Mouse (Mus musculus): ENCODE results near the gene Ccdc14. TPM values are rescaled to one million over a fixed set of nuclear protein-coding genes. Genes with fewer than 3 reads are reported as not detected.
A peak's percentile ranks its signal among the peaks of the same experiment; 100 is the strongest.

Gene Ccdc14
- total and polyA plus RNA-seq, 3 experiments = 6.5 to 8.2 TPM; not detected in 1

DNA sequence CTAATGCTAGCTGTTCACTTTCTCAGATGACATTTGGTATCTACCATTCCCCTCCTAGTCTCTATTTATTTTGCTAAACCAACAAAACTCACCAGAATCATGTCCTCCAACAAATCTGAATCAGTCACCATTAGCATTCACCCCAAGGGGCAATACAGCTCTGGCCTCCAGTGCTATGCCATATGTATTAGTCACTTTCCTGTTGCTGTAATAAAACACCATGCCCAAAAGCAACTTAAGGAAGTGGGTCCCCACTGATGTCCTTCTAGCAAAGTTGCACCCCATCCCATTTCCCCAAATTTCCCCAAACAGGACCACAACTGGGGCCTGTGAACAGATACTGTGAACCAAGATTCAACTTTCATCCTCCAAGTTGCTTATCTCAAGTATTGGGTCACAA lies 8.6 kb upstream of the Ccdc14 start:
- Histone ChIP-seq H3K27ac (ENCODE audit: control insufficient read depth, low read depth, low read length) (no peak overlapping the region), H3K27me3 (ENCODE audit: control insufficient read depth in 1 of 2, insufficient read depth in 2 of 2, low read length in 2 of 2) (no peaks in the 10 kb centered on the region), H3K9ac (ENCODE audit: control insufficient read depth, low read depth, low read length, poor library complexity, severe bottlenecking) (no peak overlapping the region), H3K4me3 (ENCODE audit: control insufficient read depth in 1 of 2, insufficient read depth in 1 of 2, low read depth in 2 of 2, low read length in 2 of 2) (no peak overlapping the region), H3K4me1 (ENCODE audit: control insufficient read depth in 1 of 2, insufficient read depth in 2 of 2, low read length in 2 of 2) (no peaks in the 10 kb centered on the region), H3K79me2 (ENCODE audit: control insufficient read depth, insufficient read depth, low read length, poor library complexity) (no peaks in the 10 kb centered on the region), H3K9me3 (replicated peaks; ENCODE audit: insufficient read depth, low read length) (no peaks in the 10 kb centered on the region), H3K36me3 (ENCODE audit: control insufficient read depth in 1 of 2, insufficient read depth in 2 of 2, low read length in 2 of 2) (no peaks in the 10 kb centered on the region)
- TF ChIP-seq TBP (IDR thresholded peaks at IDR 0.05; ENCODE audit: low read depth, low read length) (no peak), ELF1 (IDR thresholded peaks at IDR 0.05; ENCODE audit: low read depth, low read length) (no peak), NELFE (IDR thresholded peaks at IDR 0.05; ENCODE audit: low read depth, low read length) (no peak), ZNF384 (IDR thresholded peaks at IDR 0.05; ENCODE audit: low read depth, low read length) (no peak), USF2 (IDR thresholded peaks at IDR 0.05; ENCODE audit: borderline replicate concordance in 1 of 2, insufficient read depth in 1 of 2, low read depth in 1 of 2, low read length in 2 of 2) (no peak), POLR2AphosphoS2 (IDR thresholded peaks at IDR 0.05; ENCODE audit: low read length) (no peak), MAX (IDR thresholded peaks at IDR 0.05; ENCODE audit: low read length) (no peak), MYC (IDR thresholded peaks at IDR 0.05; ENCODE audit: low read depth, low read length) (no peak), POLR2A (IDR thresholded peaks at IDR 0.05; ENCODE audit: control insufficient read depth in 1 of 2, insufficient read depth in 1 of 2, low read depth in 1 of 2, low read length in 2 of 2, poor library complexity in 1 of 2) (no peak)
- DNase-seq (ENCODE audit: low read depth, low spot score) = no peak

- no peak for DNase-seq (ENCODE audit: low read depth, low spot score)
- H3K27me3 ChIP-seq (ENCODE audit: control insufficient read depth in 1 of 2, insufficient read depth in 2 of 2, low read length in 2 of 2) = no peaks in the 10 kb centered on the region
- H3K4me3 ChIP-seq (ENCODE audit: control insufficient read depth in 1 of 2, insufficient read depth in 1 of 2, low read depth in 2 of 2, low read length in 2 of 2) = peak overlapping the region in 1 of 2 experiments; percentile 37; a peak in 1 of 4 replicates
- H3K9ac ChIP-seq (ENCODE audit: control insufficient read depth, low read depth, low read length, poor library complexity, severe bottlenecking) = no peak overlapping the region
- H3K4me1 ChIP-seq (ENCODE audit: control insufficient read depth in 1 of 2, insufficient read depth in 2 of 2, low read length in 2 of 2) = peaks cover 4 to 9% of the 10 kb centered on the region in 2 experiments
- H3K9me3 ChIP-seq (replicated peaks; ENCODE audit: insufficient read depth, low read length) = no peaks in the 10 kb centered on the region
- H3K79me2 ChIP-seq (ENCODE audit: control insufficient read depth, insufficient read depth, low read length, poor library complexity) = peaks cover 4% of the 10 kb centered on the region
- H3K36me3 ChIP-seq (ENCODE audit: control insufficient read depth in 1 of 2, insufficient read depth in 2 of 2, low read length in 2 of 2) = peaks cover 0 to 18% of the 10 kb centered on the region in 2 experiments; a peak in 2 of 4 replicates
- TF ChIP-seq MXI1 (IDR thresholded peaks at IDR 0.05; ENCODE audit: low read depth, low read length) = no peak
- TF ChIP-seq NELFE (IDR thresholded peaks at IDR 0.05; ENCODE audit: low read depth, low read length) = no peak
- TF ChIP-seq RAD21 (IDR thresholded peaks at IDR 0.05; ENCODE audit: low read depth, low read length) = no peak
- TF ChIP-seq SMC3 (IDR thresholded peaks at IDR 0.05; ENCODE audit: low read depth, low read length) = no peak
- no peak for TF ChIP-seq TCF12 (IDR thresholded peaks at IDR 0.05; ENCODE audit: low read depth, low read length)
- no peak for TF ChIP-seq ZMIZ1 (IDR thresholded peaks at IDR 0.05; ENCODE audit: low read depth, low read length)
- TF ChIP-seq TAL1 (IDR thresholded peaks at IDR 0.05; ENCODE audit: low read length) = no peak
- no peak for TF ChIP-seq TBP (IDR thresholded peaks at IDR 0.05; ENCODE audit: low read depth, low read length)
- TF ChIP-seq RCOR1 (IDR thresholded peaks at IDR 0.05; ENCODE audit: low read depth, low read length) = no peak
- TF ChIP-seq MEF2A (IDR thresholded peaks at IDR 0.05; ENCODE audit: extremely low read depth, insufficient replicate concordance, low read depth, low read length, poor library complexity, severe bottlenecking) = no peak
- TF ChIP-seq E2F4 (IDR thresholded peaks at IDR 0.05; ENCODE audit: borderline replicate concordance, low read depth, low read length) = no peak
- no peak for TF ChIP-seq MYC (IDR thresholded peaks at IDR 0.05; ENCODE audit: low read depth, low read length)
- no peak; the same call in 1 of the 2 replicates for TF ChIP-seq SIN3A (IDR thresholded peaks at IDR 0.05; ENCODE audit: low read length)
- TF ChIP-seq POLR2AphosphoS2 (IDR thresholded peaks at IDR 0.05; ENCODE audit: low read length) = no peak
- no peak for TF ChIP-seq ELF1 (IDR thresholded peaks at IDR 0.05; ENCODE audit: low read depth, low read length)
- TF ChIP-seq NRF1 (IDR thresholded peaks at IDR 0.05; ENCODE audit: insufficient read depth, low read depth, low read length, poor library complexity, severe bottlenecking) = no peak
- no peak for TF ChIP-seq MYB (IDR thresholded peaks at IDR 0.05; ENCODE audit: low read depth, low read length)
- no peak for TF ChIP-seq MAFK (IDR thresholded peaks at IDR 0.05; ENCODE audit: borderline replicate concordance, low read depth, low read length)
- no peak for TF ChIP-seq UBTF (IDR thresholded peaks at IDR 0.05; ENCODE audit: borderline replicate concordance, insufficient read depth, low read depth, low read length)
- H3K27ac ChIP-seq (ENCODE audit: control insufficient read depth, low read depth, low read length) = no peak overlapping the region
Measured at GRCm38 (mm10) chr16:34689879-34690278, 537 bp upstream of the Ccdc14 start.

Data from MEL (cell line).